Comparison of ENCODE assay signal across 7 mouse cellular contexts in genomic region chr7:19265928-19266822, GRCm38 (mm10). TPM values are rescaled to one million over a fixed set of nuclear protein-coding genes. Genes with fewer than 3 reads are reported as not detected.
DNase-seq lines count a peak whose midpoint lies in the region; ATAC-seq and TF ChIP-seq lines count a peak whose summit lies in the region.

No protein-coding gene starts in this region.

- TF ChIP-seq CTCF in C2C12 (IDR thresholded peaks at IDR 0.05; ENCODE audit: control insufficient read depth, insufficient read depth, insufficient read length): no peak
- TF ChIP-seq CTCF in liver, embryonic 14.5 days (IDR thresholded peaks at IDR 0.05; ENCODE audit: low read depth): no peak

- H3ac ChIP-seq in C2C12 (ENCODE audit: control insufficient read depth, insufficient read length, low read depth): peak overlapping the region; percentile 37

- peak overlapping the region; percentile 44; the same call in 1 of the 2 replicates for H3K9ac ChIP-seq in heart, embryonic 14.5 days (ENCODE audit: low read length)
- peak overlapping the region; percentile 52 for H3K9ac ChIP-seq in liver, embryonic 14.5 days (replicated peaks)
- no peak overlapping the region for H3K9ac ChIP-seq in forebrain, embryonic 12.5 days

- DNase-seq in 416B (ENCODE audit: low read depth): peak; percentile 87
- DNase-seq in liver, embryonic 14.5 days (ENCODE audit: low read depth in 3 of 3, low spot score in 3 of 3): no peak
- DNase-seq in spleen, postnatal 14 days (ENCODE audit: low spot score in 2 of 2): peak; percentile 35 to 47
- no peak for DNase-seq in retina, embryonic 14.5 days (ENCODE audit: low spot score)

- peaks cover 69% of the 10 kb centered on the region for H3K79me2 ChIP-seq in C2C12 (ENCODE audit: control insufficient read depth, insufficient read depth)

- ATAC-seq in heart, embryonic 14.5 days (ENCODE audit: insufficient number of reproducible peaks, insufficient read depth, low FRiP score, low read depth): no peak
- no peak for ATAC-seq in liver, embryonic 14.5 days (ENCODE audit: insufficient read depth)
- ATAC-seq in forebrain, embryonic 12.5 days (ENCODE audit: low FRiP score): no peak

- H3K36me3 ChIP-seq in C2C12 (ENCODE audit: control insufficient read depth, insufficient read depth): peaks cover 27% of the 10 kb centered on the region
- H3K36me3 ChIP-seq in heart, embryonic 14.5 days (ENCODE audit: control insufficient read depth, insufficient read depth, low read length): peaks cover 55% of the 10 kb centered on the region
- peaks cover 27% of the 10 kb centered on the region for H3K36me3 ChIP-seq in liver, embryonic 14.5 days (replicated peaks; ENCODE audit: control insufficient read depth, insufficient read depth, low read depth)
- H3K36me3 ChIP-seq in forebrain, embryonic 12.5 days (replicated peaks): peaks cover 38% of the 10 kb centered on the region

- H3K9me3 ChIP-seq in heart, embryonic 14.5 days (ENCODE audit: control insufficient read depth, low read length): no peaks in the 10 kb centered on the region
- H3K9me3 ChIP-seq in liver, embryonic 14.5 days (ENCODE audit: control insufficient read depth, low read length): no peaks in the 10 kb centered on the region
- H3K9me3 ChIP-seq in forebrain, embryonic 12.5 days: no peaks in the 10 kb centered on the region

- H3K4me3 ChIP-seq in C2C12 (ENCODE audit: insufficient read depth, poor library complexity, severe bottlenecking): no peak overlapping the region
- no peak overlapping the region for H3K4me3 ChIP-seq in heart, embryonic 14.5 days (ENCODE audit: control insufficient read depth in 1 of 2, insufficient read depth in 1 of 2, low read depth in 1 of 2, low read length in 2 of 2)
- H3K4me3 ChIP-seq in liver, embryonic 14.5 days (ENCODE audit: insufficient read depth in 1 of 2, low read depth in 2 of 2, low read length in 2 of 2): 0 out of 4 replicates have a peak overlapping the region, but pooled peaks of 1 of the 2 experiments have one; percentile 3
- no peak overlapping the region for H3K4me3 ChIP-seq in forebrain, embryonic 12.5 days (replicated peaks)

- H3K4me1 ChIP-seq in heart, embryonic 14.5 days (ENCODE audit: control insufficient read depth in 2 of 2, insufficient read depth in 2 of 2, low read length in 2 of 2): peaks cover 28 to 46% of the 10 kb centered on the region in 2 experiments
- peaks cover 52 to 54% of the 10 kb centered on the region in 2 experiments for H3K4me1 ChIP-seq in liver, embryonic 14.5 days (replicated peaks; ENCODE audit: control insufficient read depth in 2 of 2, insufficient read depth in 2 of 2, low read length in 1 of 2)
- peaks cover 24% of the 10 kb centered on the region for H3K4me1 ChIP-seq in forebrain, embryonic 12.5 days

- H3K27me3 ChIP-seq in C2C12 (ENCODE audit: control insufficient read depth, insufficient read depth, insufficient read length): no peaks in the 10 kb centered on the region
- H3K27me3 ChIP-seq in heart, embryonic 14.5 days (ENCODE audit: control insufficient read depth, insufficient read depth, low read length): no peaks in the 10 kb centered on the region
- H3K27me3 ChIP-seq in liver, embryonic 14.5 days (ENCODE audit: control insufficient read depth, insufficient read depth, low read length): no peaks in the 10 kb centered on the region
- H3K27me3 ChIP-seq in forebrain, embryonic 12.5 days: no peaks in the 10 kb centered on the region

- no peak overlapping the region for H3K4me2 ChIP-seq in heart, embryonic 14.5 days (ENCODE audit: low read length)
- peak overlapping the region; percentile 72 for H3K4me2 ChIP-seq in liver, embryonic 14.5 days (ENCODE audit: low read depth)
- H3K4me2 ChIP-seq in forebrain, embryonic 12.5 days: no peak overlapping the region

- peaks cover 42% of the 10 kb centered on the region for H3K79me3 ChIP-seq in C2C12 (ENCODE audit: low read depth)

- no peak for TF ChIP-seq EP300 in liver, embryonic 14.5 days (IDR thresholded peaks at IDR 0.05; ENCODE audit: low read depth)

- 64% methylated on average over 10 of the region's 10 CpGs for WGBS in heart, embryonic 14.5 days
- WGBS in liver, embryonic 14.5 days (ENCODE audit: insufficient replicate concordance): 31% methylated on average over 10 of the region's 10 CpGs
- WGBS in forebrain, embryonic 12.5 days: 88% methylated on average over 10 of the region's 10 CpGs

- H3K27ac ChIP-seq in heart, embryonic 14.5 days (replicated peaks in 1 of 2; ENCODE audit: control insufficient read depth in 1 of 2, insufficient read depth in 1 of 2, low read depth in 2 of 2, low read length in 2 of 2): peak overlapping the region in 1 of 2 experiments; percentile 21; a peak in 3 of 4 replicates
- H3K27ac ChIP-seq in liver, embryonic 14.5 days: peak overlapping the region; percentile 62
- H3K27ac ChIP-seq in forebrain, embryonic 12.5 days: no peak overlapping the region

TF ChIP-seq in C2C12, 6 proteins besides CTCF, POLR2A, EP300 and RAD21:
- TF ChIP-seq MYOD1 (IDR thresholded peaks at IDR 0.05; ENCODE audit: control insufficient read depth, insufficient read length, low read depth) (no peak), USF1 (IDR thresholded peaks at IDR 0.05; ENCODE audit: low read depth) (no peak), CEBPB (IDR thresholded peaks at IDR 0.05; ENCODE audit: low read depth) (no peak), FOSL1 (IDR thresholded peaks at IDR 0.05; ENCODE audit: insufficient read depth, low read length, poor library complexity, severe bottlenecking) (no peak)

RNA-seq across cellular contexts. Expression of gene Vasp, which starts 5.4 kb away (rescaled TPM):
- polyA plus RNA-seq in C2C12 (2012; fragmentation: generic; extraction: Trizol): 145 TPM
- polyA plus RNA-seq in heart, embryonic 14.5 days (2014; fragmentation: Nextera tagmentation; extraction: Ambion mirVana): 66.1 and 68.9 TPM in 2 replicates
- 35.3 and 39.9 TPM in 2 replicates for polyA plus RNA-seq in liver, embryonic 14.5 days (2012; rRNA removed)
- polyA plus RNA-seq in liver, embryonic 14.5 days (2014; fragmentation: Nextera tagmentation; extraction: Ambion mirVana): 25.5 and 31.0 TPM in 2 replicates
- polyA plus RNA-seq in forebrain, embryonic 12.5 days (2016; fragmentation: Nextera tagmentation; extraction: Ambion mirVana): 42.4 and 43.0 TPM in 2 replicates

RNA-seq across cellular contexts. Expression of gene Ppm1n, which starts 13.7 kb away (rescaled TPM):
- polyA plus RNA-seq in C2C12 (2012; fragmentation: generic; extraction: Trizol): 0.05 TPM
- 0.20 TPM in 1 of 2 replicates, not detected in the other for polyA plus RNA-seq in heart, embryonic 14.5 days (2014; fragmentation: Nextera tagmentation; extraction: Ambion mirVana)
- polyA plus RNA-seq in liver, embryonic 14.5 days (2012; rRNA removed): 0.04 TPM in 1 of 2 replicates, not detected in the other
- not detected in 2 replicates for polyA plus RNA-seq in liver, embryonic 14.5 days (2014; fragmentation: Nextera tagmentation; extraction: Ambion mirVana)
- 0.19 TPM in 1 of 2 replicates, not detected in the other for polyA plus RNA-seq in forebrain, embryonic 12.5 days (2016; fragmentation: Nextera tagmentation; extraction: Ambion mirVana)

RNA-seq across cellular contexts. Expression of gene Rtn2, which starts 16.2 kb away (rescaled TPM):
- 107 TPM for polyA plus RNA-seq in C2C12 (2012; fragmentation: generic; extraction: Trizol)
- 39.2 and 43.6 TPM in 2 replicates for polyA plus RNA-seq in heart, embryonic 14.5 days (2014; fragmentation: Nextera tagmentation; extraction: Ambion mirVana)
- 2.9 and 4.1 TPM in 2 replicates for polyA plus RNA-seq in liver, embryonic 14.5 days (2012; rRNA removed)
- polyA plus RNA-seq in liver, embryonic 14.5 days (2014; fragmentation: Nextera tagmentation; extraction: Ambion mirVana): 2.6 and 3.0 TPM in 2 replicates
- polyA plus RNA-seq in forebrain, embryonic 12.5 days (2016; fragmentation: Nextera tagmentation; extraction: Ambion mirVana): 70.3 and 74.1 TPM in 2 replicates

RNA-seq across cellular contexts. Expression of gene Opa3, which starts 38.0 kb away (rescaled TPM):
- 27.5 TPM for polyA plus RNA-seq in C2C12 (2012; fragmentation: generic; extraction: Trizol)
- polyA plus RNA-seq in heart, embryonic 14.5 days (2014; fragmentation: Nextera tagmentation; extraction: Ambion mirVana): 36.5 and 38.6 TPM in 2 replicates
- 8.3 and 9.1 TPM in 2 replicates for polyA plus RNA-seq in liver, embryonic 14.5 days (2012; rRNA removed)
- polyA plus RNA-seq in liver, embryonic 14.5 days (2014; fragmentation: Nextera tagmentation; extraction: Ambion mirVana): 12.8 and 14.6 TPM in 2 replicates
- 45.5 and 48.3 TPM in 2 replicates for polyA plus RNA-seq in forebrain, embryonic 12.5 days (2016; fragmentation: Nextera tagmentation; extraction: Ambion mirVana)

RNA-seq across cellular contexts. Expression of gene Fosb, which starts 43.7 kb away (rescaled TPM):
- polyA plus RNA-seq in C2C12 (2012; fragmentation: generic; extraction: Trizol): 1.4 TPM
- polyA plus RNA-seq in heart, embryonic 14.5 days (2014; fragmentation: Nextera tagmentation; extraction: Ambion mirVana): 0.22 TPM in 1 of 2 replicates, not detected in the other
- 0.03 and 0.04 TPM in 2 replicates for polyA plus RNA-seq in liver, embryonic 14.5 days (2012; rRNA removed)
- polyA plus RNA-seq in liver, embryonic 14.5 days (2014; fragmentation: Nextera tagmentation; extraction: Ambion mirVana): not detected in 2 replicates
- 0.24 TPM in 1 of 2 replicates, not detected in the other for polyA plus RNA-seq in forebrain, embryonic 12.5 days (2016; fragmentation: Nextera tagmentation; extraction: Ambion mirVana)

Comparison
In these comparisons a context has a peak if more than half of its experiments do, and no peak if none do; other contexts are left out.
1. DNase-seq: peak in 416B (single experiment) and spleen, postnatal 14 days (2 of 2); none in liver, embryonic 14.5 days (0 of 3) and retina, embryonic 14.5 days (single experiment).